Mouse (Mus musculus) heart, adult 2 months (tissue): Measurements from ENCODE around the gene Itsn1.

Experiments used
- CTCF ChIP-seq: fragments of 200-600 bp; IDR thresholded peaks from 2 replicates; pipeline ENCODE4 v1.8.1; 2022; ENCODE audit warnings: antibody characterized with exemption, mild to moderate bottlenecking, moderate library complexity
- EP300 ChIP-seq: fragments of 200-500 bp; IDR thresholded peaks from 2 replicates; pipeline ENCODE4 v1.6.1; 2011; ENCODE audit warnings: low read depth, low read length, control low read depth; ENCODE audit not compliant: insufficient read depth
- POLR2A ChIP-seq: fragments of 200-500 bp; IDR thresholded peaks from 2 replicates; pipeline ENCODE4 v1.6.1; 2011; ENCODE audit warnings: mild to moderate bottlenecking, low read depth, low read length, control low read depth; ENCODE audit not compliant: insufficient read depth

DNA sequence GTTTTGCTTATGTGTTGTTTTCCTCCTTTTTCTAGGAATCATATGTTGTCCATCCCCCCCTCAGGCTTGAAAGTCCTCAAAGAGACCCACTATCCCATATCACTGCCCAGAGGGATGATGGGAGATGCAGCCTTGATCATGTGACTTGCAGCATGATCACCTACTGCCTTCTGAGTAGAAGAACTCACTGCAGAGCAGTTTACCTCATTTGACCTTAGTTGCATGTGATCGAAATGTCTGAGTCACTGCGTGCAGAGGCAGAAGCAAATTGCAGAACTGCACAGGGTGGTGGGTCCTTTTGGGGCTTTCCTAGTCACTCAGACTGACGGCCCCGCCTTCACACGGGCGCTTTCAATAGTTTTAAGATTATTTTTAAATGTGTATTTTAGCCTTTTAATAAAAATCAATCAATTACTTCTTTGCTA lies 141.1 kb downstream of the Itsn1 start:
- TF ChIP-seq POLR2A (no peak), EP300 (no peak), CTCF (no peak)
